Mouse (Mus musculus) liver, embryonic 14.5 days (tissue): ENCODE measurements at regions not wholly inside any gene's neighbourhood (a gene's known extent, or its start where the extent isn't known, plus 50 kb on each side); places are given as distances from the start of the nearest gene placed in this dataset.

Experiments
- ATAC-seq: fragments of 200-750 bp; cut with Nextera tagmentation; 2 replicates; pipeline ENCODE4 v1.8.0; 2017; ENCODE audit warnings: moderate number of reproducible peaks, mild to moderate bottlenecking, moderate library complexity; ENCODE audit not compliant: insufficient read depth
- DNase-seq, 3 experiments: peaks; one replicate each; pipeline ENCODE4 v3.0.0-alpha.2; 2012 to 2013; ENCODE audit warnings: low read depth in 3 of 3, low spot score in 3 of 3
- H3K27ac ChIP-seq: fragments of 300-500 bp; sonication (generic); 2 replicates; pipeline ENCODE4 v1.5.1; 2014; ENCODE audit warnings: moderate library complexity, mild to moderate bottlenecking, control low read depth, inconsistent platforms
- H3K27me3 ChIP-seq: fragments of 300-500 bp; sonication (generic); 2 replicates; pipeline ENCODE4 v1.6.1; 2014; ENCODE audit warnings: mild to moderate bottlenecking, low read length, moderate library complexity; ENCODE audit not compliant: control insufficient read depth, insufficient read depth
- H3K36me3 ChIP-seq: fragments of 300-500 bp; sonication (generic); replicated peaks from 2 replicates; pipeline ENCODE4 v1.6.1; 2014; ENCODE audit warnings: low read depth; ENCODE audit not compliant: control insufficient read depth, insufficient read depth
- H3K4me1 ChIP-seq, 2 experiments: fragments of 200-500 bp in 1 of 2; fragments of 300-500 bp in 1 of 2; sonication (generic) in 1 of 2; replicated peaks; 2 replicates each; pipeline ENCODE4 v1.6.1; 2012 to 2014; ENCODE audit warnings: antibody characterized with exemption in 1 of 2, inconsistent platforms in 1 of 2, low read length in 1 of 2; ENCODE audit not compliant: control insufficient read depth in 2 of 2, insufficient read depth in 2 of 2
- H3K4me2 ChIP-seq: fragments of 300-500 bp; sonication (generic); 2 replicates; pipeline ENCODE4 v1.6.1; 2014; ENCODE audit warnings: low read depth, mild to moderate bottlenecking, control low read depth, moderate library complexity
- H3K4me3 ChIP-seq, 2 experiments: fragments of 200-500 bp in 1 of 2; fragments of 300-500 bp in 1 of 2; sonication (generic) in 1 of 2; 2 replicates each; pipeline ENCODE4 v1.5.1; 2012 to 2014; ENCODE audit warnings: low read depth in 2 of 2, low read length in 2 of 2, mild to moderate bottlenecking in 2 of 2, control low read depth in 1 of 2, inconsistent platforms in 1 of 2, moderate library complexity in 1 of 2; ENCODE audit not compliant: insufficient read depth in 1 of 2
- H3K9ac ChIP-seq: fragments of 300-500 bp; sonication (generic); replicated peaks from 2 replicates; pipeline ENCODE4 v1.6.1; 2014; ENCODE audit warnings: mild to moderate bottlenecking, control low read depth, moderate library complexity
- H3K9me3 ChIP-seq: fragments of 300-500 bp; sonication (generic); 2 replicates; pipeline ENCODE4 v1.6.1; 2016; ENCODE audit warnings: low read length, mixed read lengths; ENCODE audit not compliant: control insufficient read depth
- CTCF ChIP-seq: IDR thresholded peaks from 2 replicates; pipeline ENCODE4 v1.5.1; 2016; ENCODE audit warnings: antibody characterized with exemption, low read depth, control low read depth
- EP300 ChIP-seq: IDR thresholded peaks from 2 replicates; pipeline ENCODE4 v1.6.1; 2016; ENCODE audit warnings: antibody characterized with exemption, low read depth
- WGBS: fragments of 180-500 bp; shearing (Covaris S2); extraction: QIAGEN DNeasy Blood & Tissue Kit; methylation state at CpG from one replicate; pipeline ENCODE4 v1.1.7; 2014; ENCODE audit not compliant: insufficient replicate concordance; 5-methylcytosine and 5-hydroxymethylcytosine counted together

GRCm38 (mm10) chr10:111700570-111700969 is 194.5 kb downstream of the Phlda1 start:
- ATAC-seq = no peak
- no peak overlapping the region for H3K4me2 ChIP-seq
- H3K27ac ChIP-seq = no peak overlapping the region
- no peaks in the 10 kb centered on the region for H3K36me3 ChIP-seq
- H3K4me3 ChIP-seq = no peak overlapping the region
- H3K27me3 ChIP-seq = no peaks in the 10 kb centered on the region
- H3K9me3 ChIP-seq = no peaks in the 10 kb centered on the region
- TF ChIP-seq EP300 = no peak
- no peak for TF ChIP-seq CTCF
- 70% methylated on average over 3 of the region's 3 CpGs for WGBS
- H3K4me1 ChIP-seq = no peaks in the 10 kb centered on the region
- no peak overlapping the region for H3K9ac ChIP-seq
- DNase-seq = no peak

DNA sequence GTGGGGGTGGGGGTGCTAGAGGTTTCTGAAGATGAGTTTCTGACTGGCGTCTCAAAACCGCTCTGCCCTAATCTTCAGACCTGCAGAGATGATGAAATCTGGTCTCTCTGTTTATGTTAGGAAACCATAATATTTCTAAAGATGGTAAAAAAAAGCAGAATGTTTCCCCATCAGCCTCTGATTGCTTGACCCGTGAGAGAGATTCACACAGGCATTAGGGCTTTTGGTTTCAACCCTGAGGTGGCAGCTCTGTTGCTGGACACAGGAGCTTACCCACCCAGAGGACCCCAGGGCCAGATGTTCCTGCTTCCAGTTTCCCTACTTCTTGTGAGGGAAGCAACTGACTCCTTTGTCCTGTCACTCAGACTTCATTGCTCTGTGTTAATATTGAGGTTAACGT is 195.1 kb downstream of the Phlda1 start:
- TF ChIP-seq EP300 (no peak), CTCF (no peak)
- WGBS = 36% methylated on average over 4 of the region's 4 CpGs
- Histone ChIP-seq H3K4me2 (no peak overlapping the region), H3K27me3 (no peaks in the 10 kb centered on the region), H3K9ac (no peak overlapping the region), H3K4me1 (no peaks in the 10 kb centered on the region), H3K27ac (no peak overlapping the region), H3K4me3 (no peak overlapping the region), H3K36me3 (no peaks in the 10 kb centered on the region), H3K9me3 (no peaks in the 10 kb centered on the region)
- ATAC-seq (no peak), DNase-seq (no peak)

- Histone ChIP-seq H3K36me3 (no peaks in the 10 kb centered on the region), H3K4me2 (no peak overlapping the region), H3K9me3 (no peaks in the 10 kb centered on the region), H3K27ac (no peak overlapping the region), H3K9ac (no peak overlapping the region), H3K4me1 (no peaks in the 10 kb centered on the region), H3K4me3 (no peak overlapping the region), H3K27me3 (no peaks in the 10 kb centered on the region)
- TF ChIP-seq EP300 = no peak
- no peak for TF ChIP-seq CTCF
- DNase-seq (no peak), ATAC-seq (no peak)
- 74% methylated on average over 6 of the region's 6 CpGs for WGBS
Observed at GRCm38 (mm10) chr10:111702435-111702834, 196.3 kb downstream of the Phlda1 start.

DNA sequence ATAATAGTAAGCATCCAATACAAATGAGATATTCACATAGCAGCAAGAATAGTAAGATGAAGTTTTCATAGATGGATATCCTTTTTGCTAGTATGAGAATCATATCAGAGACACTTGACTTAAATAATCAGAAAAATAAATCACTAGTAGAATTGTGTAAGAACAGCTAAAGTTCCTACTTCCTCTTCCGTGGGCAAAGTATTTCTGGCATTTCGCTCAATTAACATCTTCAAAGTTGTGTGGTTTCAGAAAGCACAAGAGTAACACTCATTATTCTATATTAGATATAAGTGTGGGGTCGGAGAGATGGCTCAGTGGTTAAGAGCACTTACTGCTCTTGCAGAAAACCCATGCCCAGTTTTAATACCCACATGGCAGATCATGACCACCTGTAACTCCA is 197.4 kb downstream of the Phlda1 start:
- WGBS = 56% methylated on average over 3 of the region's 3 CpGs
- no peak overlapping the region for H3K4me2 ChIP-seq
- TF ChIP-seq CTCF = no peak
- no peak for TF ChIP-seq EP300
- no peak overlapping the region for H3K27ac ChIP-seq
- no peaks in the 10 kb centered on the region for H3K27me3 ChIP-seq
- ATAC-seq (no peak), DNase-seq (no peak)
- no peak overlapping the region for H3K4me3 ChIP-seq
- no peak overlapping the region for H3K9ac ChIP-seq
- no peaks in the 10 kb centered on the region for H3K9me3 ChIP-seq
- no peaks in the 10 kb centered on the region for H3K4me1 ChIP-seq
- no peaks in the 10 kb centered on the region for H3K36me3 ChIP-seq

DNA sequence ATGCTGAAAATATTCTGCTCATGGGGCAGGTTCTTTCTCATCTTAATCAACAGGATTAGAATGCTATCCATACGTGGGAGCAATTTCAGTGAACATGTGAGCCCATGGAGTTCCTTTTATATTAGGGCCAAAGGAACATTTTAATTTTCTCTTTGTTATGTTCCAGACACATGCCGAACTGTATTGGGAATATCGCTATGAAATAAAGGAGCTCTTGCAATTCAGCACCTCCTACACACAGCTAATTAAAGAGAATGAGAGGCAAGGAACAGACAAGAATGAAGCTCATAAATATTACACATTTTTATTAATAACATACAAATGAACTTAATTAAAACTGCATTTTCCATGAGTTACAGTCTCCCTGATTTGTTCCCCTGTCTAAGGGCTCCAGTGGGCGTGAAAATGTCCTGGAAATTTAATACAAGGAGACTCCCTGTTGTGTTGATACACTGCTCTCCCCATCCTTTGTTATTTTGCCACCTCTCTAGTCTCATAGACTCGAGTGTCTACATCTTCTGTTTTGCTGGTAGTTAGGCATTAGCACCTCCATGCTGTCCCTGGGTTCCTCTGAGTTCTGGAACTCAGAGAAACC is 205.5 kb downstream of the Phlda1 start:
- ATAC-seq (no peak), DNase-seq (no peak)
- WGBS = 58% methylated on average over 5 of the region's 5 CpGs
- Histone ChIP-seq H3K27me3 (no peaks in the 10 kb centered on the region), H3K4me3 (no peak overlapping the region), H3K9me3 (no peaks in the 10 kb centered on the region), H3K9ac (no peak overlapping the region), H3K4me1 (no peaks in the 10 kb centered on the region), H3K36me3 (no peaks in the 10 kb centered on the region), H3K4me2 (no peak overlapping the region), H3K27ac (no peak overlapping the region)
- TF ChIP-seq CTCF (no peak), EP300 (no peak)
